Mouse (Mus musculus): Measurements from ENCODE around the gene 1700113H08Rik. TPM values are rescaled to one million over a fixed set of nuclear protein-coding genes. Genes with fewer than 3 reads are reported as not detected.

The 1700113H08Rik gene
- polyA plus RNA-seq (2012; rRNA removed) = not detected in 2 replicates

DNA sequence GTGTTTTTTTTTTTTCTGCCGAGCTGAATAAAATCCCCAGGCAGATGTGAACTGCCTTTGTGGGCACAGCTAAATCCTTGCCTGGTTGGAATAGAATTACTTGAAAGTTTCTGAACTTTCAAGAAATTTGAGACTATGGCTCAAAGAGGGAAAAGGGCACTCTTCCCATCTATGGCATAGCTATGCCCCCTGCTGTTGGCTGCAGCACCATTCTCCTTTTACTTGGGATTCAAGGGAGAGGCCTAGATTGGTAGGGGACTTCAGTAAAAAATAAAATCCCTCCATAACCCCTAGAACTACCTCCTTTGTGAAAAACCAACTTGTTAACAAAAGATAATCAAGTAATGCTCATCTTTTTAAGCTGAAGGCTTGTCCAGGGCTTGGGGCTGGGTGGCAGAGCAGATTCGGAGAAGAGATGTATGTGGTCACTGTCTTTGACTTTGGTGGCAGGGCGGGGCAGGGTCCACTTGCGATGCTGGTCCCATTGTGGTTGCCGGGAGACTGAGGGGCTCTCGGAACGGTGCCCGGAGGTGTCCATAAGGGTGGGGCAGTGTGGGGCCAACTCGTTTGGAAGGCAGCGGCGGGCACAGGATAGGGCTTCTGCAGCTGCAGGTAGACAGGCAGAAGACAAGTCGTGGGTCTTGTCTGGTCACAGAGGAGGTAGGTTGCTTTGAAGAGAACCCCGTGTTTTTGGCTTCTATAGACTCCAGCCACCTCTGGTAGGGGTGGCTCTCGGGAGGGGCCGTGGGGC is at the start of gene 1700113H08Rik:
Gene 1700113H08Rik, plus strand, starts transcription at position 546 of the 751 bp plus-strand sequence.

Other genes with a start within 250 kb of the 1700113H08Rik start
- gene Stab2, start 50.0 kb upstream of the 1700113H08Rik start, polyA plus RNA-seq (2012; rRNA removed) = 0.50 and 0.56 TPM in 2 replicates

All from colon, adult 2 months (tissue).